Mouse (Mus musculus) brown adipose tissue, adult 24 weeks (tissue): Measurements from ENCODE around the gene Zfp296. TPM values are rescaled to one million over a fixed set of nuclear protein-coding genes. Genes with fewer than 3 reads are reported as not detected.

ENCODE experiments used
- H3K27ac ChIP-seq: fragments of 200-500 bp; replicated peaks from 2 replicates; pipeline ENCODE4 v1.5.1; 2012; ENCODE audit warnings: low read depth, mild to moderate bottlenecking, low read length
- H3K4me1 ChIP-seq: fragments of 200-500 bp; 2 replicates; pipeline ENCODE4 v1.6.1; 2012; ENCODE audit warnings: low read length, mixed read lengths; ENCODE audit not compliant: control insufficient read depth, insufficient read depth, insufficient read length
- H3K4me3 ChIP-seq: fragments of 200-500 bp; 2 replicates; pipeline ENCODE4 v1.5.1; 2012; ENCODE audit warnings: low read depth, mild to moderate bottlenecking, low read length, moderate library complexity; ENCODE audit not compliant: insufficient read depth
- polyA plus RNA-seq: library from polyadenylated mRNA; stranded (reverse); fragments of >200 nt; gene quantifications from 2 replicates; pipeline ENCODE4 v1.2.4, GENCODE M21; 2012; ENCODE audit not compliant: missing spikeins, insufficient read depth, insufficient read length

Zfp296 gene
- polyA plus RNA-seq, 1 experiment: 0.67 TPM

DNA sequence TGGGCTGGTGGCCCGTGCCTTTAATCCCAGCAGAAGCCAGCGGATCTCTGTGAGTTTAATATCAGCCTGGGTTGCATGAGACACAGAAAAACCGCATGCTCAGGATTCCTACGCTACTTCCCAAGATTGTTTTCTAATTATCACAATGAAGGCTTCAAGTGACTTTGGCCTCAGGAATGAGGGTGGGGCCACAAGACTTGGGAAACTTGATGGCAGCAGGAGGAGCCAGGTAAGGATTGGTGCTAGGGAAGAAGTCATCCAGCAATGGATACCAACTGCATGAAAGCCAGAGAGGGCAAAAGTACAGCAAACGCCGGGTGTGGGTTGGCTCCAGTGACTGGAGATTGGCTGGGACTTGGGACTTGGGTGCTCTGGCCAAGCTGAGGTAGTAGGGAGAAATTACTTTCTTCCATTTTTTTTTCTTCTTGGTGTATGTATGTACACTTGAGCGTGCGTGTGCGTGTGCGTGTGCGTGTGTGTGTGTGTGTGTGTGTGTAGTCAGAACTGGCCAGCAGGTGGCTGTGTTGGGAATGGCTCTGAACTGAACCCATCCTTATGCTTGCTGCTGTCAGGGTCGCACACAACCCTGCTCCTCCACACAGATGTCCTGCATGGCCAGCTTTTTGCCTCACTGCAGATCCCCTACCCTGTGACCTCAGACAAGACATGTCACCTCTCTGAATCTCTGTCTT lies 32.7 kb downstream of the Zfp296 start:
- Histone ChIP-seq H3K4me3 (no peak overlapping the region), H3K4me1 (no peaks in the 10 kb centered on the region), H3K27ac (no peak overlapping the region)

DNA sequence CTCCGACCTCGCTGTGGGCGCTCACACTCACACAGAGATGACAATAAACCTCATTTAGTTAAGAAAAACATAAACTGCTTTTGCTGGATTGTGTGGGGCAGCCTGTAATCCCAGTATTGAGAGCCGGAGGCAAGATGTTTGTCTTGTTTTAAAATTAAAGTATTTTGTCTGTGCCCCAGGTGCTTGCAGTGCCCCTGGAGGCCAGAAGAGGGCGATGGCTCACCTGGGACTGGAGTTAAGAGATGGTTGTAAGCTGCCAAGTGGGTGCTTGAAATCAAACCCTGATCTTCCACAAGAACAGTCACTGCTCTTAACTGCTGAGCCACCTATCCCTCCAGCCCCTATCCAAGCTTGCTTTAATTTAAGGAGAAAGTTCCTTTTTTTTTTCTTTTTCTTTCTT lies 33.9 kb downstream of the Zfp296 start:
- Histone ChIP-seq H3K4me1 (no peaks in the 10 kb centered on the region), H3K4me3 (no peak overlapping the region)

DNA sequence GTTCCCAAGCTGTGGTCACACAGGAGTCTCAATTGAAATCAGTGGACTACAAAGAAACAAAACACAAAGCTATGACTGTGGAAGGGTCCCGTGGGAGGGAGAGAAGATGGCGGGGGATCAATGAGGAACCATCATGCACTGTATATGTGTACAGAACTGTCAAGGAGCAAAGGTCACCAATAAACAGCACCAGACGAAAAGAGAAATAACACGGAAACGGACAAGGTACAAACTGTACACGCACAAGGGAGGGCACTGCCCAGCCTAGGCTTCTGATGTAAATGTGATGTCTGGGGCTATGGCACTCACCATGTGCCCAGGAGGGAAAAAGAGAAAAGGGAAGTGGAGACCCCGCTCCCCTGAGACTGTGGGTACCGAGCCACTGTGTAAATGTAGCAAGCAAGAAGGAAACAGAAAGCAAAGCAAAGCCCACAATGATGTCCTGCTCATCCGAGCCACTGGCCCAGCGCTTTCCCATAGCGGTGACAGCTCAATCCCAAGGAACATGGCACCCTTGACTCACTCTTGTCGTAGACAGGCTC lies 38.0 kb downstream of the Zfp296 start:
- Histone ChIP-seq H3K27ac (no peak overlapping the region), H3K4me1 (no peaks in the 10 kb centered on the region), H3K4me3 (no peak overlapping the region)

More for the DNA sequence above, 33.9 kb downstream of the Zfp296 start:
- no peak overlapping the region for H3K27ac ChIP-seq

DNA sequence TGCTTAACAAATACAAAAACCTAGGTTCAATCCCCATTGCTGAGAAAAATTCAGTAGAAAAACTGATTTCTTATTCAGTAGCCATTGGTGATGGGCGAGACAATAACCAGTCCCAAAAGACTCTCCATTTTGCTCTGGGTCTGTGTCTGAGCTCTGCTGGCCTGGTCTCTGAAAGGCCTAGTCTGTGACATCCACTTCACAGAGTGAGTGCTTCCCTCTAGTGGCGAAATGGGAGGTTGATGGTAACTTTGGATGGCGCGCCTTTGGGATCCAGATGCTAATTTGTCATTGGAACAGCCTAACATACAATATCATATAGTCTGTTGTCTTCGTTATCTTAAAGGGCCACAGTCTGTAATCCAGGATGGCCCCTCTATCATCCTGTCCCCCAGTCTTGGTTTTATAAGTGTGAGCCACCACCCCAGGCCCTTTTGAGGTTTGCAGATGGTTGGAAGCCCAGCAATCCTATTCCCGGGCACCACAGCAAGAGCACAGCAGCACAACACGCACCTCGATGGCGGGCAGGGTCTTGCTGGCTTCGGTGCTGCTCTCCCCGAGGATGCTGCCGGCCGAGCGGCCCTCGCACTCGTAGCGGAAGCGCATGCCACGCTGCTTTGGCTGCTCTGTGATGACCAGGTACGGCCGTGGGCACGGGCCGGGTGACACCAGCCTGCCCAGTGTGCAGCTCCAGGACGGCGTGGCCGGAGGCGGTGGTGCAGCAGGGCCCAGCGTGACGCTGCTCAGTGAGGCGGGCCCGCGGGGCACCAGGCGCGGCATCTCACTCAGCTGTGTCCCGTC lies 42.1 kb downstream of the Zfp296 start:
- Histone ChIP-seq H3K27ac (no peak overlapping the region), H3K4me1 (no peaks in the 10 kb centered on the region), H3K4me3 (no peak overlapping the region)

DNA sequence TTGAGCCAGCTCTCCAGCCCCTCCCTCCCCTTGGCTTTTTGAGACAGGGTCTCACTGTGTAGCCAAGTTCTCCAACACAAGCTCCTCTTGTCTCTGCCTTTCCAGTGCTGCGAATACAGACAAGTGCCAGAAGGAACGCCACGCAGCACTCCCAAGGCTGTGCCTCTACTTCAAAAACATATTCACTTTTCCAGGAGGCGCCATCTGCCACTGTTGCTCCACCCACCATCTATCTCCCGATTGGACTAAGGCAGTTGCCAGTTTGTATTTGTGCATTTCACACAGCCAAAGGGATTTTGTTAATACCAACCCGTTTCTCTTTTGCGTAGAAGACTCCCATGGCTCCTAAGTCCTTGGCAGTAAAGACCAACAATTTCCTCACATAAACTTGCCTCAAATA lies 43.7 kb downstream of the Zfp296 start:
- Histone ChIP-seq H3K4me3 (no peak overlapping the region), H3K4me1 (no peaks in the 10 kb centered on the region), H3K27ac (no peak overlapping the region)

DNA sequence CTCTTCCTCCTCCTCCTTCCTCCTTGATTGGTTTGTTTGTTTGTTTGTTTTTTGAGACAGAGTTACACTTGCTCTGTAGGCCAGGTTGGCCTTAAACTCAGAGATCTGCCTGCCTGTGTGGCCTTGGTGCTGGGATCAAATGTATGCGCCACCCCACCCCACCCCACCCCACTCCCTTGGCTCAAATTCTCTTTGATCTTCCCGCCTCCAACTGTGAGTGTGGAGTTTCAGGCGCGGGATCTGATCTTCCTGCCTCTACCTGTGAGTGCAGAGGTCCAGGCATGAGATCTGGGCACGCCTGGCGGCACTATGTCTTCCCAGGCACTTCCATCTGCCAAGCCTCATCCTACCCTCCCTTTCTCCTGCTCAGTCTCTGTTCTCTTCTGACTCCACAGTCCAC lies 45.2 kb downstream of the Zfp296 start:
- no peak overlapping the region for H3K27ac ChIP-seq
- H3K4me3 ChIP-seq: no peak overlapping the region
- no peaks in the 10 kb centered on the region for H3K4me1 ChIP-seq

DNA sequence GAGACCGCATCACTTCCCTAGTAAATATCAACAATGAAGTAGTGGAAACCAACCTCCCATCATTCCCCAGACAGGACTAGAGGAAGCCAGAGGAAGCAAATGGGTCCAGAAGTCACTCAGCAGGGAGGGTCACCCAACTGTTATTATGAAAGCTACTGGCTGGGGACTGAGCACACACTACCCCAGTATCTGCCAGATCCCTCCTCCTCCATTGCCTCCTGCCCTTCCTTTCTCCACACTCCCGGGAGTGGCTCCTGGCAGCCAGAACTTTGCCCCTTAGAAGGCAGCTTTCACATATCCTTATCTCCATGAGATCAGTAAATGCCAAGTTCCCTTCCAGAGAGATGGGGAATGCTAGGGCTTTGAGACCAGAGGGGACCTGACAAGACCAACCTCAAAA lies 46.3 kb downstream of the Zfp296 start:
- Histone ChIP-seq H3K4me1 (no peaks in the 10 kb centered on the region), H3K4me3 (no peak overlapping the region)

DNA sequence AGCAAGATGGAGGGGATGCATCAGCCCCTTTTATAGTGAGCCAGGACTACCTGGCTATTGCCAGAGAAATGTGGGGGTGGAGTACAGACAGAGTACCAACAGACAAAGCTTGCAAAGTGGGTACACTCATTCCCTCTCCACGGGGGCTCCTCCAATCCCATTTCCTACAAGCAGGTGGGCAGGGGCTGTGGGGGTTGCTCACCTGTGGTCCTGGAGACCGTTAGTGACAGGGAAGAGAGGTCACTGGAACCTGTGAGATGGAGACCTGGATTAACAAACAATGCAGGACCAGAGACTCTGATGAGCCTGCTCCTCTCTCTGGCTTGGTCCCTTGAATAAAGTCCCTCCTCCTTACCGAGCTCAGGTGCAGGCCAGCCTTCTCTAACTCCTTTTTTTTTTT lies 50.6 kb downstream of the Zfp296 start:
- peak overlapping the region; percentile 49 for H3K27ac ChIP-seq

More for the DNA sequence above, 46.3 kb downstream of the Zfp296 start:
- H3K27ac ChIP-seq: no peak overlapping the region

DNA sequence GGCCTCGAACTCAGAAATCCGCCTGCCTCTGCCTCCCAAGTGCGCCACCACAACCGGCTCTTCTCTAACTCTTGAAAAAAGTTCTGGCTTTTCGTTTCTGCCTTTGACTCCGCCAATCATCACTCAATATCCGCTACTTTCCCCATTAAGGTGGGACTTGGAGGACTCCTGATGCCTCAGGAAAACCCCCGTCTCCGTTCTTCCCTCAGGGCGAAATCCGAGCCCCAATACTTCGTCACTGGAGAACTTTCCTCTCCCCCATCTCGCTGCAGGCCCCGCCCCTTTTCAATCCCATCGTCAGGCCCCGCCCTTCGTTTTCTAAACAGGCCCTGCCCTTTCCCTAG lies 51.1 kb downstream of the Zfp296 start:
- Histone ChIP-seq H3K4me3 (peak overlapping the region; percentile 55), H3K27ac (peak overlapping the region; percentile 49), H3K4me1 (peaks cover 3% of the 10 kb centered on the region; the same call in 1 of the 2 replicates)

More for the DNA sequence above, 50.6 kb downstream of the Zfp296 start:
- Histone ChIP-seq H3K4me3 (peak overlapping the region; percentile 55; the same call in 1 of the 2 replicates), H3K4me1 (peaks cover 3% of the 10 kb centered on the region; the same call in 1 of the 2 replicates)

DNA sequence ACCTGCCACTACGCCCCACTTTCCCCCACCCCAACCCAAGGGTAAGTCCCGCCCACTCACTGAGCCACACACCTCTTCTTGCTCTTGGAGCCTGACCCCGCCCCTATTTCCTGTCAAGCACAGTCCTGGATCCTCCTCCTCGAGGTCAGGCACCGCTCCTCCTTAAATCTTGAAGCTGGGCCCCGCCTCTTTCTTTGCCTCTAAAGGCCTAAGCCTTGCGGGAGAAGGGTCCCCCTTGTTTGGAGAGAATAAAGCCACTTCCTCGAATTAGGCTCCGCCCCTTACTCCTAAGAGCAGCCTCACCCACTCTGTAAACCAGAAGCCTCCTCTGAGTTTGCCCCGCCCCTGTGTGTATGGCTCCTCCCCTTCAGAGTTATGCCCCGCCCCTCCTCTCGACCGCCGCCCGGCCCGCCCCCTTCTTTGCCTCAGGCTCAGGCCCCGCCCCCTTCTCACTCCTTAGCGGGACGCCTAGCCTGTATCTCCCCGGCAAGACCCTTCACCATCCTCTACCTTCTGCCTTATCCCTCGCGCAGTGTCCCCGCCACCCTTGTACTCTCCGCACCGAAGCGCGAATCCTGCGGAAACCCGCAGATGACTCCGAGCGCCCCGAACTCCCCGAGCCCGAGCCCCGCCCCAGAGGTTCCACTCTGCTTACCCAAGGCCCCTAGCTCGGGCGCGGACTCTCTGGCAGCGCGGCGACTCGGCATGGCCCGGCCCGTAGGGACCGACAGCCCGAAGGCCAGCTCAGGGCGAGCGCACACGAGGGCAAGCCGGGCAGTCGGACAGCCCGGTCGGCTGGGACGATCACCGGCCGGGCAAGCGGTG lies 51.7 kb downstream of the Zfp296 start:
- Histone ChIP-seq H3K4me1 (peaks cover 3% of the 10 kb centered on the region; the same call in 1 of the 2 replicates), H3K4me3 (peak overlapping the region; percentile 73), H3K27ac (peak overlapping the region; percentile 84)

DNA sequence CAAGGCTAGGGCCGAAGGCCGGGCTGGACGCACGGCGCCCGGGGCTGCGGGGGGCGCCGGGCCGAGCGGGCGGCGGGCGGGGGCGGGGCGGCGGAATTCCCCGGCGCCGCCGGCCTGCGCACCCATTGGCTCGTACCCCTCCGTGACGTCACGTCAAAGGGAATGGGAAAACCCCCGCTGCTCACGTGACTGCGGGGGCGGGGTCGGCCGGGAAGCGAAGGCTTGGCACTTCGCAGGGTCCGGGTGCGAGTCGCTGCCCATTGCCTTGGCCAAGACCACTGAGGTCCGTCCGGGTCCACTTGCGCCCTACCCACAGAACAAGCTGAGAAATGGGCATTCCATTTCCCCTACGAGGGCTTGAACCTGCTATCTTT lies 52.3 kb downstream of the Zfp296 start, which contains the start of gene Relb:
Relb (minus strand) TSS at position 78 of the 374 bp plus-strand sequence.
- Histone ChIP-seq H3K27ac (peak within 1 kb of the TSS; percentile 84), H3K4me1 (peaks cover 3% of the 10 kb centered on the region; the same call in 1 of the 2 replicates), H3K4me3 (peak within 1 kb of the TSS; percentile 73)

Other genes starting within 250 kb of the Zfp296 start
- 32.6 and 38.4 TPM in 2 replicates for gene Ercc1, start 232.5 kb upstream of the Zfp296 start, polyA plus RNA-seq
- 3.3 and 5.5 TPM in 2 replicates for gene Cd3eap, start 217.8 kb upstream of the Zfp296 start, polyA plus RNA-seq
- 1.7 and 4.1 TPM in 2 replicates for gene Ppp1r13l, start 217.5 kb upstream of the Zfp296 start, polyA plus RNA-seq
- gene Ercc2, start 195.3 kb upstream of the Zfp296 start, polyA plus RNA-seq: 4.4 and 6.4 TPM in 2 replicates
- gene Klc3, start 173.2 kb upstream of the Zfp296 start, polyA plus RNA-seq: not detected in 2 replicates
- 328 and 404 TPM in 2 replicates for gene Ckm, start 172.5 kb upstream of the Zfp296 start, polyA plus RNA-seq
- 9.8 and 10.9 TPM in 2 replicates for gene Mark4, start 118.5 kb upstream of the Zfp296 start, polyA plus RNA-seq
- 0.79 and 1.0 TPM in 2 replicates for gene Exoc3l2, start 114.0 kb upstream of the Zfp296 start, polyA plus RNA-seq
- gene Bloc1s3, start 68.9 kb upstream of the Zfp296 start, polyA plus RNA-seq: 3.4 and 4.0 TPM in 2 replicates
- gene Trappc6a, start 68.9 kb upstream of the Zfp296 start, polyA plus RNA-seq: 39.3 and 49.9 TPM in 2 replicates
- not detected in 2 replicates for gene Nkpd1, start 59.4 kb upstream of the Zfp296 start, polyA plus RNA-seq
- 35.9 and 48.9 TPM in 2 replicates for gene Ppp1r37, start 14.2 kb upstream of the Zfp296 start, polyA plus RNA-seq
- 44.2 and 47.4 TPM in 2 replicates for gene Gemin7, start 308 bp downstream of the Zfp296 start, polyA plus RNA-seq
- gene Clasrp, start 27.2 kb downstream of the Zfp296 start, polyA plus RNA-seq: 9.6 and 17.9 TPM in 2 replicates
- gene Relb, start 52.2 kb downstream of the Zfp296 start, polyA plus RNA-seq: 7.1 and 10.5 TPM in 2 replicates
- gene Clptm1, start 87.7 kb downstream of the Zfp296 start, polyA plus RNA-seq: 72.2 and 77.2 TPM in 2 replicates
- gene Apoc2, start 100.7 kb downstream of the Zfp296 start, polyA plus RNA-seq: 1.7 TPM in 1 of 2 replicates, not detected in the other
- gene Gm44805, start 104.1 kb downstream of the Zfp296 start, polyA plus RNA-seq: not detected in 2 replicates
- gene Apoc4, start 104.2 kb downstream of the Zfp296 start, polyA plus RNA-seq: not detected in 2 replicates
- gene Apoc1, start 115.4 kb downstream of the Zfp296 start, polyA plus RNA-seq: 1,406 and 1,867 TPM in 2 replicates
- 777 and 1,675 TPM in 2 replicates for gene Apoe, start 121.9 kb downstream of the Zfp296 start, polyA plus RNA-seq
- 64.2 and 86.3 TPM in 2 replicates for gene Tomm40, start 138.2 kb downstream of the Zfp296 start, polyA plus RNA-seq
- gene Nectin2, start 173.2 kb downstream of the Zfp296 start, polyA plus RNA-seq: 36.0 and 38.3 TPM in 2 replicates
- 7.6 and 20.8 TPM in 2 replicates for gene Bcam, start 193.7 kb downstream of the Zfp296 start, polyA plus RNA-seq
- 1.6 TPM in 1 of 2 replicates, not detected in the other for gene Cblc, start 219.5 kb downstream of the Zfp296 start, polyA plus RNA-seq
- gene Bcl3, start 245.5 kb downstream of the Zfp296 start, polyA plus RNA-seq: 14.7 and 24.3 TPM in 2 replicates